Mouse (Mus musculus): ENCODE measurements around the gene Ttc12. TPM values are rescaled to one million over a fixed set of nuclear protein-coding genes. Genes with fewer than 3 reads are reported as not detected.

Ttc12 gene
- polyA plus RNA-seq, 2 experiments: 1.0 to 2.3 TPM

DNA sequence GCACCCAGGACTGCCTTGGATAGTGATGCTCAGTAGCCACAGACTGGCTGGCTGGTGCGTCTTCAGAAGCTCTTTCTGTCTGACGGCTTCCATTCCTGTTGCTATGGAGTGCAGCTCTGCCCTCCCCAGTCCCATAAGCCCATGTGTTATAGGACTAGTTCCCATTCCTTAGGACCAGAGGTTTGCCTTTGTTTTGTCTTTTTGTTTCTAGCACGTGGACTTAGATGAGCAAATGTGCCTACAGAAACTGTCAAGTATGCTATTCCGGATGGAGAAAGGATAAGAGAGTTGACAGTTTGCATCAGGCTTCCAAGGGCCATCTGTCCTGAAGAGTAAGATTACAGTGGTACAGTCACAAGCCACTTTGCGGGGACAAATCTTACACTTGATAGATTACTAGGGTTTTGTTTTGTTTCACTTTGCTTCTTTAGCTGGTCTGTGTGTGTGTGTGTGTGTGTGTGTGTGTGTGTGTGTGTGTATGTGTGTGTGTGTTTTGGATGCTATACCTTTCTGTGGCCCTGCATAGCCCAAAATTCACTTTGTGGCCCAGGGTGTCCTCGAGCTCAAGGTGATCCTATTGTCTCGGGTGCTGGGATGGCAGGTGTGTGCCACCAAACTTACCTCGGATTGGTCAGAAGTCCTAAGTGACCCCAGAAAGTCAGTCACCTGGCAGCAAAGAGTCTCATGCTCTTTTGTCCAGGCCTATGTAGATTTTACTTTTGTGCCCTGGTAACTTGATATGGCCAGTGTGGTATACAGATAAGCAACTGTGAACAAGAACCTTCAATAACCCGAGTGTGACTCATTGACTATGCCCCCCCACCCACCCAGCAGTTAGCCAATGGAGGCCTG lies 1.0 kb upstream of the Ttc12 start:
- no peak overlapping the region for H3K4me2 ChIP-seq (replicated peaks; ENCODE audit: low read depth, low read length, severe bottlenecking)
- H3K9ac ChIP-seq (ENCODE audit: low read depth, low read length, severe bottlenecking): no peak overlapping the region
- H3K4me1 ChIP-seq (ENCODE audit: control insufficient read depth, insufficient read depth, low read length): peaks cover 11% of the 10 kb centered on the region; the same call in 1 of the 2 replicates
- H3K27ac ChIP-seq (replicated peaks; ENCODE audit: low read depth, low read length): no peak overlapping the region
- ATAC-seq (ENCODE audit: low FRiP score, low read depth) (no peak), DNase-seq (ENCODE audit: low spot score) (no peak)
- no peak overlapping the region for H3K4me3 ChIP-seq (replicated peaks; ENCODE audit: low read length)
- H3K36me3 ChIP-seq (ENCODE audit: control insufficient read depth, insufficient read depth, low read length): no peaks in the 10 kb centered on the region
- H3K27me3 ChIP-seq (ENCODE audit: control insufficient read depth, insufficient read depth, low read length): no peaks in the 10 kb centered on the region
- no peaks in the 10 kb centered on the region for H3K9me3 ChIP-seq (ENCODE audit: control insufficient read depth, low read length)
- WGBS: 80% methylated on average over 9 of the region's 9 CpGs
- TF ChIP-seq POLR2A (IDR thresholded peaks at IDR 0.05; ENCODE audit: borderline replicate concordance, extremely low read depth, insufficient read depth, insufficient read length): no peak

DNA sequence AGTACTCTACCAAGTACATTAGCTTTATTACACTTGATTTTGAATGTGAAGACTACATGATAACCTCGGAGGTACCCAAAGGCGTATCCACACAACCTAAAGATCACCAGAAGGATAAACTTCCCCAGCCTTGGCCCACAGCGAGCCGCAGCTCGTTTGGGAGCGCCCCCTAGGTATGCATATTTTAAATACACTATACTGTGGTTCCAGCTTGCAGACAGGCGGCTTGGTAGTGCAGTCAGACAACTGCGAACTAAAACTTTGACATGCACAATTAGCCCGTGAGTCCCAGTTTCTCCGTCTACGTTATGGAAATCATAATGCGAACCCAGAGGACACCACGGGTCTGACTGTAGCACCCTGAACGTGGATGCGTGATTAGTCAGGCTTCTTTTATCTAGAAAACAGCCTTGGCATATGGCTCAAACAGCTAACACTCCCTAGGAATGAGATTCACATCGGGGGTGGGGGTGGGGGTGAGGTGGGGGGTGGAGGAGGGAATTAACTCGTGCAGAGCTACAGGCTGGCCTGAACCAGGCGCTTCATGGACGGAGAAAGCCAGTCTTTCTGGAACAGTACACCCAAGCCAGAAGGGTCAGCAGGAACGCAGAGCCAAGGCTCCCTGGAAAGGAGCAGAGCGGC lies 654 bp downstream of the Ttc12 start:
- DNase-seq (ENCODE audit: low spot score) (peak; percentile 52), ATAC-seq (ENCODE audit: low FRiP score, low read depth) (no peak; the same call in 1 of the 2 replicates)
- H3K4me2 ChIP-seq (replicated peaks; ENCODE audit: low read depth, low read length, severe bottlenecking): peak overlapping the region; percentile 88
- TF ChIP-seq POLR2A (IDR thresholded peaks at IDR 0.05; ENCODE audit: borderline replicate concordance, extremely low read depth, insufficient read depth, insufficient read length): no peak
- no peak overlapping the region for H3K27ac ChIP-seq (replicated peaks; ENCODE audit: low read depth, low read length)
- no peaks in the 10 kb centered on the region for H3K36me3 ChIP-seq (ENCODE audit: control insufficient read depth, insufficient read depth, low read length)
- H3K27me3 ChIP-seq (ENCODE audit: control insufficient read depth, insufficient read depth, low read length): no peaks in the 10 kb centered on the region
- 6% methylated on average over 21 of the region's 21 CpGs for WGBS
- H3K9ac ChIP-seq (ENCODE audit: low read depth, low read length, severe bottlenecking): peak overlapping the region; percentile 45
- no peaks in the 10 kb centered on the region for H3K9me3 ChIP-seq (ENCODE audit: control insufficient read depth, low read length)
- peak overlapping the region; percentile 54 for H3K4me3 ChIP-seq (replicated peaks; ENCODE audit: low read length)
- H3K4me1 ChIP-seq (ENCODE audit: control insufficient read depth, insufficient read depth, low read length): peaks cover 11% of the 10 kb centered on the region; the same call in 1 of the 2 replicates

- Histone ChIP-seq H3K27ac (replicated peaks; ENCODE audit: low read depth, low read length) (no peak overlapping the region), H3K27me3 (ENCODE audit: control insufficient read depth, insufficient read depth, low read length) (no peaks in the 10 kb centered on the region), H3K4me1 (ENCODE audit: control insufficient read depth, insufficient read depth, low read length) (peaks cover 9% of the 10 kb centered on the region; the same call in 1 of the 2 replicates), H3K4me3 (replicated peaks; ENCODE audit: low read length) (no peak overlapping the region), H3K36me3 (ENCODE audit: control insufficient read depth, insufficient read depth, low read length) (no peaks in the 10 kb centered on the region), H3K4me2 (replicated peaks; ENCODE audit: low read depth, low read length, severe bottlenecking) (no peak overlapping the region), H3K9me3 (ENCODE audit: control insufficient read depth, low read length) (no peaks in the 10 kb centered on the region), H3K9ac (ENCODE audit: low read depth, low read length, severe bottlenecking) (no peak overlapping the region)
- ATAC-seq (ENCODE audit: low FRiP score, low read depth): no peak; the same call in 1 of the 2 replicates
- TF ChIP-seq POLR2A (IDR thresholded peaks at IDR 0.05; ENCODE audit: borderline replicate concordance, extremely low read depth, insufficient read depth, insufficient read length): no peak
- 32% methylated on average over 10 of the region's 10 CpGs for WGBS
- no peak for DNase-seq (ENCODE audit: low spot score)
Measured at GRCm38 (mm10) chr9:49483316-49483715, 2.7 kb downstream of the Ttc12 start.

DNA sequence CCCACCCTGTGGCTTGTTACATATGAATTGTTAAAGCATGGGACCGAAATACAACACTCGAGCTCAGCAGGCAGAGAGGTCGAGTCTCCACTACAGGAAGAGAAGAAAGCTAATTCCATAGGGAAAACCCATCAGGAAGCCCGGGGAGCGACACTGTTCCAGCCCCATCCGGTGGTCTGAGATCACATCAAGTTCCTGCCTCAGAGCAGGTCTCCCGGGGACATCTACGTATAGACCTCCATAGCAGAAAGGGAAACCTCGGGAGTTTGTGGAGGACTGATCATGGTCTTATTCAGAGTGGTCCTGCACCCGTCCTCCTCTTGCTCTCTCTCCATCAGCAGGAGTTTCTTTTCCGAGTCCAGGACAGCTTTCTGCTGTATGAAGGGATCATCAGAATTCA lies 13.9 kb downstream of the Ttc12 start:
- Histone ChIP-seq H3K36me3 (ENCODE audit: control insufficient read depth, insufficient read depth, low read length) (no peaks in the 10 kb centered on the region), H3K27ac (replicated peaks; ENCODE audit: low read depth, low read length) (no peak overlapping the region), H3K9me3 (ENCODE audit: control insufficient read depth, low read length) (no peaks in the 10 kb centered on the region), H3K4me3 (replicated peaks; ENCODE audit: low read length) (no peak overlapping the region), H3K27me3 (ENCODE audit: control insufficient read depth, insufficient read depth, low read length) (no peaks in the 10 kb centered on the region), H3K9ac (ENCODE audit: low read depth, low read length, severe bottlenecking) (no peak overlapping the region), H3K4me1 (ENCODE audit: control insufficient read depth, insufficient read depth, low read length) (no peaks in the 10 kb centered on the region), H3K4me2 (replicated peaks; ENCODE audit: low read depth, low read length, severe bottlenecking) (no peak overlapping the region)
- DNase-seq (ENCODE audit: low spot score): no peak
- no peak for ATAC-seq (ENCODE audit: low FRiP score, low read depth)
- WGBS: 57% methylated on average over 11 of the region's 11 CpGs
- no peak for TF ChIP-seq POLR2A (IDR thresholded peaks at IDR 0.05; ENCODE audit: borderline replicate concordance, extremely low read depth, insufficient read depth, insufficient read length)

- no peaks in the 10 kb centered on the region for H3K36me3 ChIP-seq (ENCODE audit: control insufficient read depth, insufficient read depth, low read length)
- no peak overlapping the region for H3K4me2 ChIP-seq (replicated peaks; ENCODE audit: low read depth, low read length, severe bottlenecking)
- H3K4me1 ChIP-seq (ENCODE audit: control insufficient read depth, insufficient read depth, low read length): no peaks in the 10 kb centered on the region
- H3K9ac ChIP-seq (ENCODE audit: low read depth, low read length, severe bottlenecking): no peak overlapping the region
- 85% methylated on average over 6 of the region's 6 CpGs for WGBS
- no peaks in the 10 kb centered on the region for H3K27me3 ChIP-seq (ENCODE audit: control insufficient read depth, insufficient read depth, low read length)
- H3K27ac ChIP-seq (replicated peaks; ENCODE audit: low read depth, low read length): no peak overlapping the region
- no peak for TF ChIP-seq POLR2A (IDR thresholded peaks at IDR 0.05; ENCODE audit: borderline replicate concordance, extremely low read depth, insufficient read depth, insufficient read length)
- ATAC-seq (ENCODE audit: low FRiP score, low read depth): no peak
- H3K4me3 ChIP-seq (replicated peaks; ENCODE audit: low read length): no peak overlapping the region
- no peaks in the 10 kb centered on the region for H3K9me3 ChIP-seq (ENCODE audit: control insufficient read depth, low read length)
- DNase-seq (ENCODE audit: low spot score): no peak
Measured at GRCm38 (mm10) chr9:49470946-49471345, 15.1 kb downstream of the Ttc12 start.

All from limb, embryonic 14.5 days (tissue).